Mouse (Mus musculus) brain, embryonic 14.5 days (tissue): ENCODE results near the gene Rcc2.

Experiments
- CTCF ChIP-seq: fragments of 200-500 bp; IDR thresholded peaks from 2 replicates; pipeline ENCODE4 v1.5.1; 2012; ENCODE audit warnings: inconsistent platforms, mild to moderate bottlenecking, moderate library complexity, borderline replicate concordance; ENCODE audit not compliant: insufficient read depth, insufficient read length; ENCODE audit errors: extremely low read depth
- POLR2A ChIP-seq: fragments of 200-500 bp; IDR thresholded peaks from 2 replicates; pipeline ENCODE4 v1.6.1; 2012; ENCODE audit warnings: mild to moderate bottlenecking, inconsistent platforms, borderline replicate concordance; ENCODE audit not compliant: poor library complexity, insufficient read depth, insufficient read length, severe bottlenecking; ENCODE audit errors: extremely low read depth

- TF ChIP-seq POLR2A (no peak), CTCF (no peak)
These were observed 37.3 kb upstream of the Rcc2 start for GRCm38 (mm10) chr4:140662882-140663585.
